Mouse (Mus musculus): ENCODE measurements around the gene Cyb5r3.

Cyb5r3 gene

GRCm38 (mm10) chr15:83107814-83108213, 64.6 kb downstream of the Cyb5r3 start:
- DNase-seq (ENCODE audit: extremely low read depth, low read depth) = no peak

GRCm38 (mm10) chr15:83106426-83106825, 66.0 kb downstream of the Cyb5r3 start:
- no peak for DNase-seq (ENCODE audit: extremely low read depth, low read depth)
